Mouse (Mus musculus) CH12.LX (cell line): ENCODE measurements around the gene B4galnt4. TPM values are rescaled to one million over a fixed set of nuclear protein-coding genes. Genes with fewer than 3 reads are reported as not detected.

Source experiments
- DNase-seq: peaks from one replicate; pipeline ENCODE4 v3.0.0-alpha.2; 2013; ENCODE audit errors: extremely low read depth
- H3K27ac ChIP-seq: 2 replicates; pipeline ENCODE4 v1.5.1; 2012; ENCODE audit warnings: low read depth, mild to moderate bottlenecking, control low read depth, moderate library complexity; ENCODE audit not compliant: insufficient read depth
- H3K27me3 ChIP-seq: replicated peaks from 2 replicates; pipeline ENCODE3; 2012; ENCODE audit warnings: inconsistent platforms
- H3K36me3 ChIP-seq, 2 experiments: replicated peaks in 1 of 2; 2 replicates each; pipeline versions ENCODE3 to v1.6.1; 2012; ENCODE audit warnings: inconsistent platforms in 1 of 2, low read length in 1 of 2, mild to moderate bottlenecking in 1 of 2, mixed read lengths in 1 of 2, moderate library complexity in 1 of 2; ENCODE audit not compliant: control insufficient read depth in 1 of 2, insufficient read depth in 1 of 2
- H3K4me1 ChIP-seq, 2 experiments: 2 replicates each; pipeline ENCODE4 v1.6.1; 2012; ENCODE audit warnings: inconsistent platforms in 1 of 2, moderate library complexity in 1 of 2; ENCODE audit not compliant: insufficient read depth in 2 of 2, control insufficient read depth in 1 of 2
- H3K4me2 ChIP-seq: 2 replicates; pipeline ENCODE4 v1.6.1; 2012; ENCODE audit warnings: low read depth, mild to moderate bottlenecking, control low read depth; ENCODE audit not compliant: poor library complexity, insufficient read depth, severe bottlenecking
- H3K4me3 ChIP-seq, 3 experiments: fragments of 150-350 bp in 1 of 3; sonication (generic) in 1 of 3; replicated peaks in 1 of 3; 2 replicates each; pipeline versions ENCODE3 to v1.5.1; 2011 to 2012; ENCODE audit warnings: low read depth in 2 of 3, low read length in 2 of 3, mild to moderate bottlenecking in 2 of 3, moderate library complexity in 2 of 3, control low read depth in 1 of 3, improper control_type of control experiment in 1 of 3, inconsistent platforms in 1 of 3, mixed read lengths in 1 of 3; ENCODE audit not compliant: poor library complexity in 1 of 3
- H3K79me2 ChIP-seq: replicated peaks from 2 replicates; pipeline ENCODE4 v1.6.1; 2012; ENCODE audit warnings: mild to moderate bottlenecking, moderate library complexity; ENCODE audit not compliant: control insufficient read depth, poor library complexity, insufficient read depth, severe bottlenecking; ENCODE audit errors: extremely low read depth
- H3K9ac ChIP-seq: 2 replicates; pipeline ENCODE4 v1.6.1; 2012; ENCODE audit warnings: low read depth, mild to moderate bottlenecking, control low read depth, moderate library complexity; ENCODE audit not compliant: insufficient read depth
- H3K9me3 ChIP-seq: replicated peaks from 2 replicates; pipeline ENCODE3; 2012; ENCODE audit warnings: low read length, inconsistent platforms, mixed read lengths
- BHLHE40 ChIP-seq: IDR thresholded peaks from 2 replicates; pipeline ENCODE4 v1.6.1; 2011; ENCODE audit warnings: mild to moderate bottlenecking, low read depth, low read length, improper control_type of control experiment
- CHD1 ChIP-seq: IDR thresholded peaks from 2 replicates; pipeline ENCODE4 v1.6.1; 2012; ENCODE audit warnings: low read depth, low read length, improper control_type of control experiment, inconsistent platforms
- CHD2 ChIP-seq: IDR thresholded peaks from 2 replicates; pipeline ENCODE4 v1.6.1; 2011; ENCODE audit warnings: low read length, improper control_type of control experiment
- CTCF ChIP-seq, 2 experiments: IDR thresholded peaks in 1 of 2; conservative IDR thresholded peaks in 1 of 2; 2 replicates each; pipeline ENCODE4 v1.5.1; 2011 to 2012; ENCODE audit warnings: low read depth in 2 of 2, low read length in 2 of 2, improper control_type of control experiment in 1 of 2, inconsistent platforms in 1 of 2, mild to moderate bottlenecking in 1 of 2, moderate library complexity in 1 of 2
- GABPA ChIP-seq: IDR thresholded peaks from 2 replicates; pipeline ENCODE4 v1.6.1; 2012; ENCODE audit warnings: low read depth, low read length, improper control_type of control experiment, inconsistent platforms; ENCODE audit not compliant: insufficient replicate concordance
- HCFC1 ChIP-seq: IDR thresholded peaks from 2 replicates; pipeline ENCODE4 v1.6.1; 2012; ENCODE audit warnings: low read depth, mild to moderate bottlenecking, inconsistent platforms, low read length, improper control_type of control experiment
- JUND ChIP-seq: conservative IDR thresholded peaks from 2 replicates; pipeline ENCODE4 v1.6.1; 2011; ENCODE audit warnings: low read depth, low read length, improper control_type of control experiment
- MAX ChIP-seq: IDR thresholded peaks from 2 replicates; pipeline ENCODE4 v1.6.1; 2011; ENCODE audit warnings: low read length, improper control_type of control experiment
- MAZ ChIP-seq: IDR thresholded peaks from 2 replicates; pipeline ENCODE4 v1.6.1; 2012; ENCODE audit warnings: low read depth, mild to moderate bottlenecking, inconsistent platforms, low read length, improper control_type of control experiment, moderate library complexity
- MEF2A ChIP-seq: IDR thresholded peaks from 2 replicates; pipeline ENCODE4 v1.6.1; 2014; ENCODE audit warnings: low read depth, mild to moderate bottlenecking, inconsistent platforms, low read length, improper control_type of control experiment, borderline replicate concordance
- MXI1 ChIP-seq: IDR thresholded peaks from 2 replicates; pipeline ENCODE4 v1.6.1; 2011; ENCODE audit warnings: mild to moderate bottlenecking, low read depth, low read length, improper control_type of control experiment
- MYC ChIP-seq: IDR thresholded peaks from 2 replicates; pipeline ENCODE4 v1.6.1; 2011; ENCODE audit warnings: low read depth, mild to moderate bottlenecking, improper control_type of control experiment, low read length
- NELFE ChIP-seq: IDR thresholded peaks from 2 replicates; pipeline ENCODE4 v1.6.1; 2011; ENCODE audit warnings: low read depth, low read length, improper control_type of control experiment
- NRF1 ChIP-seq: IDR thresholded peaks from 2 replicates; pipeline ENCODE4 v1.6.1; 2014; ENCODE audit warnings: low read depth, mild to moderate bottlenecking, inconsistent platforms, low read length, improper control_type of control experiment, moderate library complexity
- PAX5 ChIP-seq: IDR thresholded peaks from 2 replicates; pipeline ENCODE4 v1.6.1; 2012; ENCODE audit warnings: low read length, inconsistent platforms, mixed read lengths
- POLR2A ChIP-seq: IDR thresholded peaks from 2 replicates; pipeline ENCODE4 v1.6.1; 2011; ENCODE audit warnings: low read depth, mild to moderate bottlenecking, improper control_type of control experiment, low read length
- POLR2AphosphoS2 ChIP-seq: IDR thresholded peaks from 2 replicates; pipeline ENCODE4 v1.6.1; 2011; ENCODE audit warnings: low read depth, low read length, improper control_type of control experiment
- RAD21 ChIP-seq: IDR thresholded peaks from 2 replicates; pipeline ENCODE4 v1.6.1; 2011; ENCODE audit warnings: low read depth, mild to moderate bottlenecking, low read length, improper control_type of control experiment, moderate library complexity
- RCOR1 ChIP-seq: conservative IDR thresholded peaks from 2 replicates; pipeline ENCODE4 v1.6.1; 2012; ENCODE audit warnings: low read depth, mild to moderate bottlenecking, inconsistent platforms, low read length, improper control_type of control experiment
- SIN3A ChIP-seq: IDR thresholded peaks from 2 replicates; pipeline ENCODE4 v1.6.1; 2012; ENCODE audit warnings: low read length, improper control_type of control experiment, inconsistent platforms
- SMC3 ChIP-seq: IDR thresholded peaks from 2 replicates; pipeline ENCODE4 v1.6.1; 2011; ENCODE audit warnings: low read depth, low read length, improper control_type of control experiment
- TBP ChIP-seq: conservative IDR thresholded peaks from 2 replicates; pipeline ENCODE4 v1.6.1; 2011; ENCODE audit warnings: low read depth, low read length, improper control_type of control experiment
- TCF12 ChIP-seq: IDR thresholded peaks from 2 replicates; pipeline ENCODE4 v1.6.1; 2014; ENCODE audit warnings: low read depth, mild to moderate bottlenecking, inconsistent platforms, low read length, improper control_type of control experiment
- UBTF ChIP-seq: IDR thresholded peaks from 2 replicates; pipeline ENCODE4 v1.6.1; 2012; ENCODE audit warnings: low read depth, mild to moderate bottlenecking, inconsistent platforms, low read length, improper control_type of control experiment, moderate library complexity
- USF1 ChIP-seq: IDR thresholded peaks from 2 replicates; pipeline ENCODE4 v1.6.1; 2014; ENCODE audit warnings: low read depth, mild to moderate bottlenecking, inconsistent platforms, low read length, improper control_type of control experiment
- USF2 ChIP-seq: conservative IDR thresholded peaks from 2 replicates; pipeline ENCODE4 v1.6.1; 2011; ENCODE audit warnings: low read depth, low read length, improper control_type of control experiment
- ZC3H11A ChIP-seq: IDR thresholded peaks from 2 replicates; pipeline ENCODE4 v1.6.1; 2012; ENCODE audit warnings: low read depth, mild to moderate bottlenecking, inconsistent platforms, low read length, improper control_type of control experiment
- ZMIZ1 ChIP-seq: IDR thresholded peaks from 2 replicates; pipeline ENCODE4 v1.6.1; 2012; ENCODE audit warnings: low read depth, mild to moderate bottlenecking, inconsistent platforms, low read length, improper control_type of control experiment
- ZNF384 ChIP-seq: IDR thresholded peaks from 2 replicates; pipeline ENCODE4 v1.6.1; 2012; ENCODE audit warnings: low read depth, low read length, improper control_type of control experiment, inconsistent platforms
- dilution Hi-C: fragments of 300-500 bp; cut with MboI; formaldehyde crosslinking; loops from 2 replicates; pipeline ENCODE4 v1.14.3; 2020; ENCODE audit warnings: low sequenced_read_pairs; ENCODE audit not compliant: extremely low pct_unique_long_range_greater_than_20kb, extremely low pct_ligation_motif_present
- in situ Hi-C: fragments of 300-500 bp; cut with MboI; formaldehyde crosslinking; loops from 3 replicates; pipeline ENCODE4 v1.14.3; 2019; ENCODE audit warnings: low sequenced_read_pairs, low pct_ligation_motif_present, low pct_unique_long_range_greater_than_20kb, mixed read lengths
- polyA plus RNA-seq: library from polyadenylated mRNA; unstranded; fragments of >175 nt; gene quantifications from 2 replicates; pipeline ENCODE4 v1.2.1, GENCODE M21; 2012; ENCODE audit warnings: low read depth; ENCODE audit not compliant: insufficient read length
- total RNA-seq, 2 experiments: library from RNA; depleted of rRNA; stranded (reverse); fragments of 300-350 nt in 1 of 2; fragments of >200 nt in 1 of 2; gene quantifications; 2 replicates each; pipeline ENCODE4 v1.2.3; 2012 to 2014

The B4galnt4 gene
- total and polyA plus RNA-seq, 3 experiments: 0.91 to 13.1 (median 2.9) TPM

- Histone ChIP-seq H3K4me2 (no peak overlapping the region), H3K36me3 (no peaks in the 10 kb centered on the region), H3K79me2 (no peaks in the 10 kb centered on the region), H3K4me3 (no peak overlapping the region), H3K9ac (no peak overlapping the region), H3K27me3 (peaks cover 2% of the 10 kb centered on the region), H3K4me1 (peaks cover 13 to 21% of the 10 kb centered on the region in 2 experiments), H3K27ac (no peak overlapping the region), H3K9me3 (no peaks in the 10 kb centered on the region)
- in situ Hi-C loops: no loop called here
- TF ChIP-seq MEF2A: no peak
- no peak for TF ChIP-seq PAX5
- no peak for TF ChIP-seq POLR2AphosphoS2
- no peak for TF ChIP-seq NELFE
- TF ChIP-seq SMC3: no peak
- no peak for TF ChIP-seq RCOR1
- TF ChIP-seq TCF12: no peak
- TF ChIP-seq MAX: no peak
- no peak for TF ChIP-seq MYC
- TF ChIP-seq RAD21: no peak
- dilution Hi-C loops: no loop called here
- no peak for DNase-seq
Observed at GRCm38 (mm10) chr7:141079481-141080449, 18.9 kb downstream of the B4galnt4 start.

GRCm38 (mm10) chr7:141087894-141088293 is 27.0 kb downstream of the B4galnt4 start:
- Histone ChIP-seq H3K9me3 (no peaks in the 10 kb centered on the region), H3K9ac (peak overlapping the region; percentile 81), H3K79me2 (peaks cover 6% of the 10 kb centered on the region; the same call in 1 of the 2 replicates), H3K4me2 (peak overlapping the region; percentile 81), H3K27ac (peak overlapping the region; percentile 61), H3K4me3 (peak overlapping the region; percentile 84 to 90 (median 86)), H3K36me3 (peaks cover 24 to 37% of the 10 kb centered on the region in 2 experiments), H3K4me1 (peaks cover 22 to 34% of the 10 kb centered on the region in 2 experiments), H3K27me3 (no peaks in the 10 kb centered on the region)
- dilution Hi-C loops (no loop called here), in situ Hi-C loops (loop anchor here (5.0 kb wide), 1 partner anchor 36 kb away; no protein-coding TSS in a partner anchor)
- DNase-seq: peak; percentile 86
- TF ChIP-seq BHLHE40: peak; percentile 8; the same call in 1 of the 2 replicates
- TF ChIP-seq ZNF384: no peak
- peak; percentile 81 for TF ChIP-seq TCF12
- no peak for TF ChIP-seq ZMIZ1
- TF ChIP-seq MYC: no peak
- TF ChIP-seq SIN3A: no peak; the same call in none of the 2 replicates
- TF ChIP-seq CHD1: no peak
- no peak for TF ChIP-seq USF1
- TF ChIP-seq POLR2AphosphoS2: no peak
- 0 out of 2 replicates have a peak, but pooled peaks have one; percentile 27 for TF ChIP-seq JUND
- TF ChIP-seq MEF2A: peak; percentile 54; the same call in 1 of the 2 replicates
- no peak for TF ChIP-seq CTCF (conservative IDR thresholded peaks at IDR 0.05 in 1 of 2, IDR thresholded peaks at IDR 0.05 in 1 of 2; ENCODE audit: low read depth in 2 of 2, low read length in 2 of 2)
- TF ChIP-seq MXI1: no peak; the same call in 1 of the 2 replicates
- TF ChIP-seq ZC3H11A: no peak
- no peak for TF ChIP-seq RAD21
- TF ChIP-seq USF2: no peak
- TF ChIP-seq POLR2A: peak; percentile 67
- TF ChIP-seq HCFC1: peak; percentile 78
- peak; percentile 94 for TF ChIP-seq CHD2
- no peak for TF ChIP-seq UBTF
- TF ChIP-seq RCOR1: no peak
- 0 out of 2 replicates have a peak, but pooled peaks have one; percentile 9 for TF ChIP-seq NRF1
- peak; percentile 44; the same call in 1 of the 2 replicates for TF ChIP-seq NELFE
- no peak for TF ChIP-seq GABPA
- no peak for TF ChIP-seq PAX5
- peak; percentile 71; the same call in 1 of the 2 replicates for TF ChIP-seq TBP
- TF ChIP-seq MAZ: no peak
- no peak for TF ChIP-seq SMC3
